Mouse (Mus musculus) neutrophil, adult 59 days (primary cell): Measurements from ENCODE around the gene Ankrd1. TPM values are rescaled to one million over a fixed set of nuclear protein-coding genes. Genes with fewer than 3 reads are reported as not detected.

Experiments used
- total RNA-seq, 2 experiments: library from RNA; stranded (reverse); gene quantifications; 1 replicate in 1 of 2; 2 replicates in 1 of 2; pipeline ENCODE4 v1.2.4; 2023

The Ankrd1 gene
- total RNA-seq: not detected

GRCm38 (mm10) chr19:36119783-36120471, at the start of gene Ankrd1:
Gene Ankrd1 (minus strand): TSS chr19:36120099.

GRCm38 (mm10) chr19:36083262-36084225, 36.4 kb downstream of the Ankrd1 start, which contains the start of gene Rpp30:
Gene Rpp30 (plus strand): TSS chr19:36083716.

Other genes starting within 250 kb of the Ankrd1 start
- gene Htr7, start 62.6 kb downstream of the Ankrd1 start, total RNA-seq: not detected
- gene Rpp30, start 36.4 kb downstream of the Ankrd1 start, total RNA-seq: 10 to 100 TPM; 11.3 to 12.8 TPM
- gene Pcgf5, start 228.2 kb upstream of the Ankrd1 start, total RNA-seq: 10 to 100 TPM; 32.7 to 34.2 TPM